Mouse (Mus musculus) B cell, adult (primary cell): ENCODE measurements around the gene Gpr37l1. TPM values are rescaled to one million over a fixed set of nuclear protein-coding genes. Genes with fewer than 3 reads are reported as not detected.

Experiments used
- total RNA-seq: library from RNA; stranded (reverse); gene quantifications from 4 replicates; pipeline ENCODE4 v1.2.4, GENCODE M21; 2023; ENCODE audit not compliant: inconsistent age

Gpr37l1 gene
- total RNA-seq: not detected in 4 replicates

DNA sequence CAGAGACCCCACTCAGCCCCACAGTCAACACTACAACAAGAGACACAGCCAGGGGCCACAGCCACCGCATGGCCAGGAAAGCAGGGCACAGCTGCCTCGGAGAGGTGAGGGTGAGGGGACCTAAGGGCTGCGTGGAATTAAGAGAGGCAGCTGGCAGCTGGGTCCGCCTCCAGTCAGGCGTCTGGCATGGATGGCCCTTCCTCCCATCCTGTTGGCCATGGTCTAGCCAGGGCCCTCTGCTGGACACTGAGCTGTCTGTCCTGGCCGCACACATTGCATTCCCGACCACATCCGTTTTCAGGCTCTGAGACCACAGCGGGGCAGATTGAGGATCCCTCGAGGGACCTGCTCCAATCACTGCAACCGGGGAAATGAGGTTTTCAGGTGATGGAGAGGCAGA lies at the start of gene Gpr37l1:
TSS of gene Gpr37l1 (minus strand) at position 247 of the 400 bp plus-strand sequence.

DNA sequence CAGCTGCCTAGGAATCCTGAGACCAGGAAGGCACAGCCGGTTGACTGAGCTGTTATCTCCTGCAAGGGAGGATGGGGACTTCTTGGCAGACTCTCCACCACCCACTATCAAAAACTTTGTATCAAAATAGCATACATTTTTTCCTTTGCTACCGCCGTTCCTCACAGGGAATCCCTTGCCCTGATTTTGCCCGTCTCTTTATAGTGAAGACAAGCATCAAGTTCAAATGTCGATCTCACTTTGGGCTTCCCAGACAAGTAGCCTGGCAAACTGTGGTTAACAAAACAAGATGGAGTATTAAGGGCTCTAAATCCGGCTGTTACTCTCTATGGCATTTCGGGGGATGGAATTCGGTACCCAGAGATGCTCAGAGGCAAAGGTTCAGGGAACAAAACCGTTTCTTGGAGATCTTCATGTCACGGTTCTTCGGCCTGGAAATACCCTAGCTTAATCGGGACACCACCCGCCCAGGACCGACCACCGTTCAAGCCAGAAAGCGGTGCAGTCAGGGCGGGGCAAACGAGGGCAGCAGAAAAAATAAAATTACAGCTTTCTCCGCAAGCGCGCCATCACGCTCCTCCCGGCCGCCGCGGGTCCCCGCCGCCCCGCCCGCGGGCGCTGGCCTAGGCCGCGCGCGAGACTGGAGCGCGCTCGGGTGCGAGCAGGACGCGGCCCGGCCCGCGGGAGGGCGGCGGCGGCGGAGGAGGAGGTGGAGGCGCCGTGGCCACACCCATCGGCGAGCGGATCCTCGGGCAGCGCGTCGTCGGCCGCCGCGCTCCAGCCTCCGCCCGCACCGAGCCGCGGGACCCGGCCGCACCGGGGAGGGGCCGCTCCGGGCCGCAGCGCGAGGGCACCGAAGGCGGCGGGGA lies 21.2 kb downstream of the Gpr37l1 start, which contains the start of gene Arl8a:
TSS of gene Arl8a (plus strand) at position 748 of the 869 bp plus-strand sequence.

DNA sequence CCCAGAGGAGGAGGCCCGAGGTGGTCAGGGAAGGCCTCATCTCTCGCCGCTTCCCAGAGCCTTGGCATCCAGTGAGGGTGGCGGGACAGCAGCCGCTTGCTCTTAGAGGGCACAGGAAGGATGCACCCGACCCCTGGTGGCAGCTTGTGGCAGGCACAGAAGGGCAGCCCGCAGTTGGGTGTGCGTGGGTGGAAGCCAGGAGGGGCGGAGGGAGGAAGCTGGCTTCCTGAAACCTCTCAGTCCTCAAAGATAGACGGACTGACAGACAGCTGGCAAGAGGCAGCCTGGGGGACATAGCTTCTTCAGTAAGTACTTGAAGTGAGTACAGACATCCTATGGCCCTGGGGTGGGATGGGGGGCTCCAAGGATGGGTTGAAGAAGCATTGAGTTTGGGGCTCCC lies 35.0 kb downstream of the Gpr37l1 start, which contains the start of gene Ptpn7:
TSS of gene Ptpn7 (plus strand) at position 228 of the 400 bp plus-strand sequence.

Other genes starting within 250 kb of the Gpr37l1 start
- gene Ppp1r12b, start 211.7 kb downstream of the Gpr37l1 start, total RNA-seq: 15.6 to 18.7 TPM (median 17.3 TPM) in 4 replicates
- 12.2 to 20.4 TPM (median 13.1 TPM) in 4 replicates for gene Ube2t, start 205.1 kb downstream of the Gpr37l1 start, total RNA-seq
- 0.06 to 0.19 TPM in 2 of 4 replicates, not detected in the others for gene Lgr6, start 62.4 kb downstream of the Gpr37l1 start, total RNA-seq
- gene Ptpn7, start 35.0 kb downstream of the Gpr37l1 start, total RNA-seq: 35.6 to 37.3 TPM (median 36.4 TPM) in 4 replicates
- 96.8 to 107 TPM (median 104 TPM) in 4 replicates for gene Arl8a, start 20.9 kb downstream of the Gpr37l1 start, total RNA-seq
- gene Elf3, start 90.9 kb upstream of the Gpr37l1 start, total RNA-seq: not detected in 4 replicates
- gene Rnpep, start 116.4 kb upstream of the Gpr37l1 start, total RNA-seq: 21.9 to 27.3 TPM (median 25.0 TPM) in 4 replicates
- 47.0 to 59.9 TPM (median 51.2 TPM) in 4 replicates for gene Timm17a, start 146.1 kb upstream of the Gpr37l1 start, total RNA-seq
- gene Lmod1, start 157.1 kb upstream of the Gpr37l1 start, total RNA-seq: not detected in 4 replicates
- 1.7 to 2.5 TPM (median 2.2 TPM) in 4 replicates for gene Shisa4, start 207.6 kb upstream of the Gpr37l1 start, total RNA-seq